Comparison of ENCODE assay signal across 31 mouse cellular contexts in the genomic region with DNA sequence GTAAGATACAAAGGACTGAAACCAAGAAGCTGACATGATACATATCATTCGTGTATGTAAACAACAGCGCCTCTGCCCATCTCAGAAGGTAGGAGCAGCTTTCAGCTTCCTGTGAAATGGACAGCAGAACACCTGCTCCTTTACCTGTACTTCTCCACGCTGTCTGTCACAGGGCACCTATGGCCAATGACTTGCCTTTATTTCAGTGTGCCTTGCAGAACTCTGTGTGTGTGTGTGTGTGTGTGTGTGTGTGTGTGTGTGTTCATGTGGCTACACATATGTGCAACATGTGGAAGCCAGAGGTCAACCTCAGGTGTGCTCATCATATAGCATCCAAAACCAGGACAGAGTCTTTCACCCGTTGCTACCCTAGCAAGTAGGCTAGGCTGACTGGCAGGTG.
"Had no signal": no experiment of that assay in that cellular context is flagged by ENCODE, and none has a peak within 500 bp of the region (broad histone marks: within the 10 kb centered on the region; RNA-seq: fewer than 3 reads in every experiment).

No protein-coding gene starts in this region.

- ATAC-seq: liver, embryonic 12.5 days; liver, postnatal 0 days; lung, postnatal 0 days; midbrain, embryonic 13.5 days; midbrain, embryonic 15.5 days; midbrain, embryonic 16.5 days had no signal

- H3K9me3 ChIP-seq: limb, embryonic 10.5 days; limb, embryonic 12.5 days; limb, embryonic 13.5 days; limb, embryonic 15.5 days; liver, embryonic 12.5 days; liver, embryonic 13.5 days; liver, embryonic 15.5 days; lung, embryonic 15.5 days; midbrain, embryonic 10.5 days; midbrain, embryonic 12.5 days; midbrain, embryonic 13.5 days; midbrain, embryonic 15.5 days; neural tube, embryonic 12.5 days had no signal

- H3K9ac ChIP-seq: limb, embryonic 12.5 days; limb, embryonic 13.5 days; limb, embryonic 15.5 days; liver, embryonic 12.5 days; liver, embryonic 13.5 days; liver, embryonic 14.5 days; liver, embryonic 15.5 days; liver, postnatal 0 days; lung, embryonic 14.5 days; lung, embryonic 15.5 days; midbrain, embryonic 12.5 days; midbrain, embryonic 13.5 days; midbrain, embryonic 15.5 days; neural tube, embryonic 12.5 days had no signal

- H3K36me3 ChIP-seq: limb, embryonic 10.5 days; limb, embryonic 12.5 days; limb, embryonic 13.5 days; limb, embryonic 15.5 days; liver, embryonic 12.5 days; liver, embryonic 13.5 days; liver, embryonic 15.5 days; lung, embryonic 15.5 days; midbrain, embryonic 10.5 days; midbrain, embryonic 12.5 days; midbrain, embryonic 13.5 days; midbrain, embryonic 15.5 days; neural tube, embryonic 12.5 days had no signal

- H3K27ac ChIP-seq: left cerebral cortex, adult 2 months; limb, embryonic 10.5 days; limb, embryonic 12.5 days; limb, embryonic 13.5 days; limb, embryonic 15.5 days; liver, embryonic 12.5 days; liver, embryonic 13.5 days; liver, embryonic 14.5 days; liver, embryonic 15.5 days; lung, embryonic 15.5 days; macrophage; midbrain, embryonic 10.5 days; midbrain, embryonic 12.5 days; midbrain, embryonic 13.5 days; midbrain, embryonic 15.5 days; neural tube, embryonic 12.5 days had no signal

- H3K4me2 ChIP-seq: limb, embryonic 12.5 days; limb, embryonic 13.5 days; limb, embryonic 15.5 days; liver, embryonic 11.5 days; liver, embryonic 12.5 days; liver, embryonic 13.5 days; liver, embryonic 15.5 days; lung, embryonic 14.5 days; lung, embryonic 15.5 days; midbrain, embryonic 12.5 days; midbrain, embryonic 13.5 days; midbrain, embryonic 15.5 days; neural tube, embryonic 12.5 days had no signal

- DNase-seq: left cerebral cortex, postnatal 4 days; liver; liver, embryonic 13.5 days; liver, postnatal 0 days; lung, adult 18-20 months; lung, adult 2 months; lung, embryonic 14.5 days; lung, postnatal 10 days; lung, postnatal 14 days; lung, postnatal 36 days; lung, postnatal 4 days had no signal

- H3K4me1 ChIP-seq: limb, embryonic 15.5 days; liver, embryonic 12.5 days; liver, embryonic 13.5 days; liver, embryonic 15.5 days; megakaryocyte, embryonic 14.5 days; midbrain, embryonic 10.5 days; midbrain, embryonic 12.5 days; midbrain, embryonic 15.5 days had no signal

- H3K4me3 ChIP-seq: left cerebral cortex, adult 2 months; limb, embryonic 10.5 days; limb, embryonic 12.5 days; limb, embryonic 13.5 days; limb, embryonic 15.5 days; liver, embryonic 12.5 days; liver, embryonic 13.5 days; liver, embryonic 15.5 days; lung, embryonic 15.5 days; megakaryocyte, embryonic 14.5 days; midbrain, embryonic 10.5 days; midbrain, embryonic 12.5 days; midbrain, embryonic 13.5 days; midbrain, embryonic 15.5 days; myocyte; neural tube, embryonic 12.5 days had no signal

- H3K27me3 ChIP-seq: limb, embryonic 12.5 days; limb, embryonic 13.5 days; limb, embryonic 15.5 days; liver, embryonic 12.5 days; liver, embryonic 13.5 days; liver, embryonic 15.5 days; lung, embryonic 15.5 days; megakaryocyte, embryonic 14.5 days; midbrain, embryonic 12.5 days; midbrain, embryonic 13.5 days; midbrain, embryonic 15.5 days; neural tube, embryonic 12.5 days had no signal
